Mouse (Mus musculus) 416B (cell line): ENCODE results near the gene Stxbp3.
"Not testable (repeated sequence)": the region's sequence is repeated elsewhere in the genome, so short reads cannot be mapped to it uniquely, and the experiment has no call there.

Experiments used
- DNase-seq: peaks from one replicate; pipeline ENCODE4 v3.0.0; 2011; ENCODE audit warnings: low read depth

The Stxbp3 gene

GRCm38 (mm10) chr3:108840000-108840715 lies at the start of gene Stxbp3:
Gene Stxbp3, minus strand, starts transcription at chr3:108840526.
- peak; percentile 97 for DNase-seq

DNA sequence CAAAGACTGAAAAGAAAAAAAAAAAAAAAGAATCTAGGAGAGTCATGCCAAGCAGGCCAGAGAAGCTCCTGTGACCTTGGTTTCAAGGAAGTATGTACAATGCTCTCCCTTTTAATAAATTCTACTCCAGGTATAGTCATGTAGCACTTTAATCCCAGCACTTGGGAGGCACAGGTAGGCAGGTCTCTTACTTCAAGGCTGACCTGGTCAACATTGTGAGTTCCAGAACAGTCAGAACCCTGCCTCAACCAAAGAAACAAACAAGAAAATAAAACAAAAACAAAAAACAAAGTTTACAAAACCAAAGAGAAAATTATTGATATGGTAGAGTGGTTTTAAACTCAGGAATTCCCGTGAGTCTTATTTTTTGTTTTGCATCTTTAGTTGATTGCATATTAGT lies 49.6 kb upstream of the Stxbp3 start, which contains the start of gene Fndc7:
Fndc7 (minus strand) TSS at position 101 of the 400 bp plus-strand sequence.
- DNase-seq, result no peak

DNA sequence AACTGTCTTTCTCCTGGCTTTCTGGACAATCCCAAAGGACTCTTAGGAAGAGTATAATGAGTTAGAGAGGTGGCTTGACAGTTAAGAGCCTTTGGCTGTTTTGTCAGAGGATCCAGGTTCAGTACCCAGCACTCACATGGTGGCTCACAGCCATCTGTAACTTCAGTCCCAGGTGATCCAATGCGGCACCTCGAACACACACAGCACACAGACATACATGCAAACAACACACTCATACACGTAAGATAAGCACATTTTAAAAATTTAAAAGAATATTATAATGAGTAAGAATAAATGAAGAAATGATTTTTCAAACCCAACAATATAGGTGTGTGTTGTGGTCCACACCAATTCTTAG lies 47.3 kb upstream of the Stxbp3 start:
- DNase-seq, result no peak

DNA sequence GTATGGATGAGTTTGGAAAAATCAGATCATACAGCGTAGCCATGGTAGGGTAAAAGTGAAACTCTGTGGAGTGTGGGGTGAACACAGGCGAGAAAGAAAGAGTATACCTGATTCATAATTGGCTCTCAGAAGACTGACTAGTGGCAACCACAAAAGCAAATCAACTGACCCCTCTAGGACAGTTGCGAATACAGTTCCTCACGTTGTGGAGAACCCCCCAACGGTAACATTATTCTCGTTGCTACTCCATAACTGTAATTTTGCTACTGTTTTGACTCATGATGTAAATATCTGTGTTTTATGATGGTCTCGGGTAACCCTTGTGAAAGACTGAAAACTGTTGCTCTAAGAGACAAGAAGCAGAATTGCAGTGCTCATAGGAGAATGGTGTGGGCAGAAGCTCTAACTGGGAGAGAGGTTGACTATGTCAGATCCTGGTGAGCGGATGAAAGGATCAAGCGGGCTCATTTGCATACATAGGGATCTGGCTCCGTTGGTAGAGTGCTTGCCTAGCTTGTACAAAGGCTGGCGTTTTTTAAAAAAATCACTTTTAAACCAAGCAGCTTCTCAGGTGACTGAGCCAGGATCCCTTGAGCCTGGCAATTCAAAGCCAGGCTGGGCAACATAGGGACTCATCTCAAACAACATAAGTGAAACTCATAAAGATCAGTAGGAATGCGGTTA lies 46.8 kb upstream of the Stxbp3 start:
- no peak for DNase-seq

GRCm38 (mm10) chr3:108885686-108886530 lies 45.6 kb upstream of the Stxbp3 start:
- peak; percentile 81 for DNase-seq

GRCm38 (mm10) chr3:108884706-108885289 lies 44.5 kb upstream of the Stxbp3 start:
- DNase-seq, result no peak

GRCm38 (mm10) chr3:108883067-108883466 lies 42.7 kb upstream of the Stxbp3 start:
- DNase-seq, result no peak

GRCm38 (mm10) chr3:108881873-108882272 lies 41.5 kb upstream of the Stxbp3 start:
- DNase-seq, result not testable (repeated sequence)

DNA sequence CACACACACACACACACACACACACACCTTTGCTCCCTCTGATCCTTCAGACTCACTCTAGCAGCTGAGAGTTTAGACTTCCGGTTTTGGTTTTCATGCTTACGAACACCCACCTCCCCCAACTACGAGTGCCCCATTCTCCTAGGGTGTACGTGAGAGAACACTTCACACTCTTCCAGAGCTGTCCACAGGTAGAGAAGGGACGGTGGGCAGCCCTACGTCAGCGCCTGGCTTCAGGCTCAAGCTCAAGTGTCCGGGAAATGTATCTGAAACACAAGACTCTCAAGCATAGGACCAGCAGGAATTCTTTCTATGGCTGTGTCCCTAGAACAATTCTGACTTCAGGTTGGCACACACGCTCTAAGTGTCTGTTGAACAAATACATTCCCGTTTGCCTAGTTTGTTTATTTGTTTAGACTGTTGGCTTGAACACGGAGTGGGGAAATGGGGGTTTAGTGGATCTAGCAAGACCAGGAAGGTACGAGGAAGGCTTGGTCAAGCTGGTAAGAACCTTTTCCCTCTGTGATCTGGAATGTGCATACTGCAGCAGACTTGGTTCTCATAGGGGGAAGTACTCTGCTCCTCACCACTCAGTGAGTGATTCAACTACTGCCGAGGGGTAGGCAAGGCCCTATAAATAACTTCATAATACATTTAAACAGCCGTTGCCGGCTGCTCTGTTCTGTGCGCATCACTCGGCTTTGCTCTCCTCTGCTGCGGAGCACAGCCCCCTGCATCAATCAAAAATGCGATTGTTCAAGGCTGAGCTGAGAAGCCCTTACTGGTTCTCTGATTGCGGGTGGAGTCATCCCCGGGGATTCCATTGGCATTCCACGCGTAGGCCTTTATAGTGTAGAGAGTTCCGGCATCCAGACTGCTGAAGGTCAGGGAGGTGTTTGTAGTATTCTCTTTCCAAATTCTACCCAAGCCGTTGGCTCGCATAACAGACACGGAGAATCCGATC lies 40.5 kb upstream of the Stxbp3 start:
- DNase-seq, result no peak

DNA sequence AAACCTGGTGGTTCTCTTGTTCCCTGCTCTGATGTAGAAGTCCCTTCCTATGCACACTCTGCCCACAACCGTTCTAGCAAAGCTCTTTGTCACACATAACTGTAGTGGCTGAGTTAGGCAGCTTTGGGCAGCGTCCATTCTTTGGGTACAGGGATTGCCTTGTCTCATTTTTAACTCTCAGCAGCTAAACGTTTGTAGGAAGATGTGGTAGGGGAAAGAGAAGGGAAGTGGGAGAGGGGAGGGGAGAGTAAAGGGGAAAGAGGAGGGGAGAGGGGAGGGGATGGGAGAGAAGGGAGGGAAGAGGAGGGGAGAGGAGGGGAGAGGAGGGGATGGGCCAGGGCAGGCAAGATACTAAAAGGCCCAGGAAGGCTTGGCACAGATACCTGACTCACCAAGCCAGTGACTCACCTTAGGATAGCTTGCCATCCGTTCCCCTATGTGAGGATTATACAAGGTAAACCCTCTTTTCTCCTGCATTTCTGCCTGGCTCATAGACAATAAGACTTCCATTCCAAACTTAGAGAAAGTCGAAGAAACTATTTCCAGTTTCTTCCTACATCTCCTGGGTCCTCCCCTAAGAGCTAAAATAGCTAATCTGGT lies 39.6 kb upstream of the Stxbp3 start:
- DNase-seq, result no peak

DNA sequence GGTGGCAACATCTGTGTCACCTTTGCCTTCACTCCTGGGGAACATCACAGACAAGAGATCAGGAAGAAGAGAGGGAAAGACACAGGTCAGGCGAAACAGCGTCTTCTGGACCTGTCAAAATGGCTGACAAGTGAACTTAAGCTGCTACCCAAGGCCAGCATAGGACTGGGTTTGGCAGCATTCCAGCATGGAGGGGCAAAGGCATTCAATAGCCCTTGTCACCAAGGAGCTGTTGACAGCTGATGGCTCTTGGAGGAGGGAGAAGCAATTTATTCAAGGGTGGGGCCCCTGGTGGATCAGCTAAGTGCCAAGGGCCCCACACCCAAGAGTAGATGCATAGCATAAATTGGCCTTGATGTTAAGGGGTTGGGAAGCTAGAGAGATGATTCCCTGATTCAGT lies 38.8 kb upstream of the Stxbp3 start:
- no peak for DNase-seq

DNA sequence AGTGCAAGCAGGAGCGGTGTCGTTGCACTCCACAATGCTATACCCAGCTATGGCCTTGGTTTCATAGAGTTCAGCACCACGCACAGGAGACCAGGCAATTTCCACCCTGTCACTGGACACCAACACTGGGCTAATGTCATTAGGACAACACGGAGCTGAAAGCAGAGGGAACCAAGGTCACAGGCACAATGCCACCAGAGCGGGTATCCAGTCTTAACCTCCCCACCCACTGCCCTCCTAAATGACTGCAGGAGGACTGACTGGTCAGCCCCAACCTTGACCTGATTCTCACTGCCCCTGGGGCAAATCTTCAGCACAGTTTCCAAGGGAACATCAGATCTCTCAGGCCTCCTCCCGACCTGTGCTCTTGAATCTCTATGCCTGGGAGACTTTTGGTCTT lies 30.3 kb upstream of the Stxbp3 start:
- no peak for DNase-seq

- DNase-seq, result no peak
Measured at GRCm38 (mm10) chr3:108867449-108867848, 27.1 kb upstream of the Stxbp3 start.

DNA sequence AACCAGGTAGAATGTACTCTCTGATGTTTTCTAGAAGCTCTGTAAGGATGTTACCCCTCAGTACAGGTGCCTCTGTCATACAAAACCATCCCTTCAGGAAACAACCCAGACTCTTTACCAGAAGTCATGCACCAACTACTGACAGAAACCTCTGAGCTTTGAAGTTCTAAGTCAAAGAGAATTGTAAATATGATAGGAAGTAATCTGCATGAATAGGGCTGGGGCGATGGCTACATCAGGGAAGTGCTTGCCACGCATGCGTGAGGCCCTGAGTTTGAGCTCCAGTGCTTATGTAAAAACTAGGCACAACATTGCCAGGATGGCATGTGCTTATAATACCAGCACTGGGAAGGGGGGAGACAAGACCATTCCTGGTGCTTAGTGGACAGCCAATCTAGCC lies 25.4 kb upstream of the Stxbp3 start:
- no peak for DNase-seq

GRCm38 (mm10) chr3:108865129-108865528 lies 24.8 kb upstream of the Stxbp3 start:
- no peak for DNase-seq

GRCm38 (mm10) chr3:108863091-108863490 lies 22.8 kb upstream of the Stxbp3 start:
- no peak for DNase-seq

DNA sequence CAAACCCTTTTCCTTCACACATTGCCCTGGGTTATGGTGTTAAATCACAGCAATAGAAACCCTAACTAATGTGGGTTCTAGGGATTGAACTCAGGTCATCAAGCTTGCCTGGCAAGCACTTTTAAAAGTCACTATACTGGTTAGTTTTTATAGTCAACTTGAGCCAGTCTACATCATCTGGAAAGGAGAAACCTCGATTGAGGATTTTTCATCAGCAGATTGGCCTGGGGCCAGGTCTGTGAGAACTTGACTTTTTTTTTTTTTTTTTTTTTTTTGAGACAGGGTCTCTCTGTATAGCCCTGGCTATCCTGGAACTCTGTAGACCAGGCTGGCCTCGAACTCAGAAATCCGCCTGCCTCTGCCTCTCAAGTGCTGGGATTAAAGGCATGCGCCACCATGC lies 22.0 kb upstream of the Stxbp3 start:
- DNase-seq, result not testable (repeated sequence)

- peak; percentile 77 for DNase-seq
Measured at GRCm38 (mm10) chr3:108860786-108861185, 20.5 kb upstream of the Stxbp3 start.

DNA sequence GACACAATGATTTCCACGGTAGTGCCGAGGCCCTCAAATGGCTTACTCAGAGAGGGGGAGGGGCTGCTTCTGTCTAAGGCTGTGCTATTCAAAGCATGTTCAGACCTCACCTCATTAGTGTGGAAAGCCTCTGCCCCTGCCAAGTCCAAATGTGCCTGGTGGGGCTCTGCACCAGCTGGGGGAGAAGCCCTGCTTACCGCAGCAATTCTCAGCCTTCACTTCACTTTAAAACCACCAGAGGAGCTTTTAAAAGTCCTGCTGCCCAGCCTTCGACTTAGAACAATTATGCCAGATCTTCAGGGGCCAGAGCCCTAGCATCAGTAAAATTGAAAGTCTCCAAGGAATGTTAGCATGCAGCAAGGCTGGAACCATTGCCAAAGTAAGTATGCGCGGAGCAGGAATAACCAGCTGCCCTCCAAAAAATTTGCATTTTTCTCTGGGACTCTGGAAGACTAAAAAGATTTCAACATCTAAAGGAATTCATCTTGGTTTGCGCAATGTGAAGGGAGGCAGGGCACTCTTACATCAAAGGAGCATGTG lies 18.0 kb upstream of the Stxbp3 start:
- no peak for DNase-seq

- DNase-seq, result no peak
Measured at GRCm38 (mm10) chr3:108857714-108858113, 17.4 kb upstream of the Stxbp3 start.

- no peak for DNase-seq
Measured at GRCm38 (mm10) chr3:108857124-108857470, 16.8 kb upstream of the Stxbp3 start.
